Mouse (Mus musculus) bone marrow macrophage, adult 2 months (primary cell): ENCODE results near the gene Vamp8.

Experiments
- CTCF ChIP-seq: IDR thresholded peaks from 2 replicates; pipeline ENCODE4 v1.5.1; 2012; ENCODE audit warnings: low read depth, mild to moderate bottlenecking, low read length, moderate library complexity
- POLR2A ChIP-seq: IDR thresholded peaks from 2 replicates; pipeline ENCODE4 v1.6.1; 2012; ENCODE audit warnings: mild to moderate bottlenecking, low read depth, low read length, borderline replicate concordance

- TF ChIP-seq CTCF (no peak), POLR2A (no peak)
Measured at GRCm38 (mm10) chr6:72345074-72345567, 45.4 kb downstream of the Vamp8 start, which contains the start of gene Usp39.
